In the genomic region with DNA sequence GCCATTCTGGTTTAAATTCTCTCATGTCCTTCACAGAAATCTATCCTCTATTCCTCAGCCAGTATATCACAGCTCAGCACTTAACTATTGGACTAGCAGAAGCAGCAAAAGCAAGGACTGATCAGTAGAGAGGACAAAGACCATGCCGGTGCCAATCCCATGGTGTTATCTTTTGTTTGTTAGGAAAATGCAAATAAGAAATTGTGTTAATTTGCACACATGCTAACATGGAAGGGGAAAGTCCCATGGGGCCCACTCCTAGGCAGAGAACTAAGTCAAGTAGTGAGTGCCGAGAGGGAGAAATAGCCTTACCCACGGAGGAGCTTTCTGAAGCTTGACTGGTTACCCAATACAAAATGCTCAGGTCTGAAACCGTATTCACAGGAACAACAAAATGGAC, we compare ENCODE assay signal across 16 mouse cellular contexts.
"Had no signal": no experiment of that assay in that cellular context is flagged by ENCODE, and none has a peak within 500 bp of the region (broad histone marks: within the 10 kb centered on the region; RNA-seq: fewer than 3 reads in every experiment).

No protein-coding gene starts in this region.

- H3K36me3 ChIP-seq: limb, embryonic 15.5 days; liver, embryonic 12.5 days had no signal

- H3K9ac ChIP-seq: limb, embryonic 15.5 days; liver, embryonic 12.5 days; lung, embryonic 14.5 days had no signal

- DNase-seq: kidney, adult 9 months; kidney, postnatal 36 days; layer of hippocampus, adult 9-11 months; layer of hippocampus, postnatal 36 days; lung, embryonic 14.5 days; lung, postnatal 10 days; lung, postnatal 4 days; retina, postnatal 1 day; right cerebral cortex, postnatal 4 days; spleen, adult 18-20 months; thymus, adult 18-20 months; thymus, postnatal 14 days had no signal

- H3K27me3 ChIP-seq: limb, embryonic 15.5 days; liver, embryonic 12.5 days had no signal

- H3K4me3 ChIP-seq: limb, embryonic 15.5 days; liver, embryonic 12.5 days; myocyte had no signal

- H3K9me3 ChIP-seq: limb, embryonic 15.5 days; liver, embryonic 12.5 days had no signal

- ATAC-seq: liver, embryonic 12.5 days had no signal

- H3K4me1 ChIP-seq: limb, embryonic 15.5 days; liver, embryonic 12.5 days had no signal

- H3K4me2 ChIP-seq: limb, embryonic 15.5 days; liver, embryonic 12.5 days; lung, embryonic 14.5 days had no signal

- H3K27ac ChIP-seq: kidney, postnatal 0 days; limb, embryonic 15.5 days; liver, embryonic 12.5 days had no signal
